Mouse (Mus musculus): ENCODE data around the gene Ubtf.
"Not testable (repeated sequence)": the region's sequence is repeated elsewhere in the genome, so short reads cannot be mapped to it uniquely, and the experiment has no call there.

Gene Ubtf

GRCm38 (mm10) chr11:102296491-102297472 lies 22.8 kb downstream of the Ubtf start, which contains the start of gene Atxn7l3:
TSS of gene Atxn7l3 (minus strand) at chr11:102296631.
- no peak for DNase-seq (ENCODE audit: extremely low read depth, low read depth, low spot score)

GRCm38 (mm10) chr11:102295598-102296471 lies 23.7 kb downstream of the Ubtf start:
- no peak for DNase-seq (ENCODE audit: extremely low read depth, low read depth, low spot score)

- DNase-seq (ENCODE audit: extremely low read depth, low read depth, low spot score): no peak
Observed at GRCm38 (mm10) chr11:102294887-102295597, 24.5 kb downstream of the Ubtf start.

- DNase-seq (ENCODE audit: extremely low read depth, low read depth, low spot score): no peak
Observed at GRCm38 (mm10) chr11:102294416-102294815, 25.1 kb downstream of the Ubtf start.

- no peak for DNase-seq (ENCODE audit: extremely low read depth, low read depth, low spot score)
Observed at GRCm38 (mm10) chr11:102293971-102294370, 25.6 kb downstream of the Ubtf start.

- no peak for DNase-seq (ENCODE audit: extremely low read depth, low read depth, low spot score)
Observed at GRCm38 (mm10) chr11:102291051-102291535, 28.4 kb downstream of the Ubtf start.

- DNase-seq (ENCODE audit: extremely low read depth, low read depth, low spot score): no peak
Observed at GRCm38 (mm10) chr11:102290141-102290540, 29.4 kb downstream of the Ubtf start.

- no peak for DNase-seq (ENCODE audit: extremely low read depth, low read depth, low spot score)
Observed at GRCm38 (mm10) chr11:102289511-102290100, 29.9 kb downstream of the Ubtf start.

- DNase-seq (ENCODE audit: extremely low read depth, low read depth, low spot score): no peak
Observed at GRCm38 (mm10) chr11:102288913-102289312, 30.6 kb downstream of the Ubtf start.

- DNase-seq (ENCODE audit: extremely low read depth, low read depth, low spot score): no peak
Observed at GRCm38 (mm10) chr11:102288027-102288804, 31.3 kb downstream of the Ubtf start.

- DNase-seq (ENCODE audit: extremely low read depth, low read depth, low spot score): no peak
Observed at GRCm38 (mm10) chr11:102287485-102287884, 32.1 kb downstream of the Ubtf start.

- no peak for DNase-seq (ENCODE audit: extremely low read depth, low read depth, low spot score)
Observed at GRCm38 (mm10) chr11:102285095-102285834, 34.3 kb downstream of the Ubtf start.

- peak; percentile 95 for DNase-seq (ENCODE audit: extremely low read depth, low read depth, low spot score)
Observed at GRCm38 (mm10) chr11:102284501-102285094, 34.9 kb downstream of the Ubtf start, which contains the start of gene Tmub2. TSS of gene Tmub2 (plus strand) at chr11:102284931.

- DNase-seq (ENCODE audit: extremely low read depth, low read depth, low spot score): no peak
Observed at GRCm38 (mm10) chr11:102283922-102284321, 35.6 kb downstream of the Ubtf start.

GRCm38 (mm10) chr11:102280267-102280666 lies 39.3 kb downstream of the Ubtf start:
- DNase-seq (ENCODE audit: extremely low read depth, low read depth, low spot score): not testable (repeated sequence)

- no peak for DNase-seq (ENCODE audit: extremely low read depth, low read depth, low spot score)
Observed at GRCm38 (mm10) chr11:102279595-102279994, 39.9 kb downstream of the Ubtf start.

GRCm38 (mm10) chr11:102277754-102278153 lies 41.8 kb downstream of the Ubtf start:
- DNase-seq (ENCODE audit: extremely low read depth, low read depth, low spot score): no peak

GRCm38 (mm10) chr11:102276411-102276915 lies 43.1 kb downstream of the Ubtf start:
- no peak for DNase-seq (ENCODE audit: extremely low read depth, low read depth, low spot score)
